Mouse (Mus musculus): ENCODE measurements around the gene Zfp426.
A peak's percentile ranks its signal among the peaks of the same experiment; 100 is the strongest.

The Zfp426 gene

DNA sequence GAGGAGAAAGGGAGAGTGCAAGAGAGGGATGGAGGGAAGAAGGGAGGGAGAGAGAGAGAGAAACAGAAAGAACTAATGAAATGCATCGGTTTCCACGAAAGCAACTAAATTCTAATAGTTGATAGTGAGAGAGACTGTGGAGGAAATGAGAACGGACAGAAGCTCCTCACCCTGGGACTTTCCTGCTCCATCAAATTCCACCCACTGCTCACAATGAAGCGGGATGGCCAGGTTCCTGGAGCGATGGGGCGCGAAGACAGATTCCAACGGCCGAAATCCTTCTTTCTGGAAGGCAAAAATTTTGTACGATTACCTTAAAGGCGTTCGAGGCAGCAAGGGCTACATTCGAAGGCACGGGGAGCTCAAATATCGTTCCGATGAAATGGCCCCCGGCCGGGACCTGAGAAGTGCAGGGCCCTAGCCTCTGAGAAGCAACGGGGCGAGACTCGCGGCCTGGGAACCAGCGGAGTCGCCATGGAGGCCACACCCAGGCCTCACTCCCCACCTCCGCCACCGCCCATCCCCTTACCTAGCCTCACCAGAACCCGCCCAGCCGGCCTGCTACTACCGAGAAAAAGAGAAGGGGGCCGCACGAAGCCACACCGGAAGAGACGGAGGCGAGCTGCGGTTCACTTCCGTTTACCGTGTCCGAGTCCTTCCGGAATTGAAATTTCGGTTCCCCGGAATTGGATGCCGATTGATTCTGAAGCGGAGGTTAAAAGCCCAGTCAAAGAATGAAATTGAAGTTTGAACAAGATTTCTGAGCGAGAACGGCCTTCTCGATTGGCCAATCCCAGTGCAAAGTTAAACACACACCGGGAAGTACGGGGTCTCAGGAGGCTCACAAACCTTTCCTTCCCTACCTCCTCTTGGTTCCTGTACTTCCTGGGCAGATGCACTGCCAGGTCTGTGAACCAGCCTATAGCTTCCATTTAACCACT lies 32.9 kb downstream of the Zfp426 start, which contains the start of gene Zfp26:
Gene Zfp26, minus strand, starts transcription at position 786 of the 941 bp plus-strand sequence.
- DNase-seq (ENCODE audit: inconsistent age in 2 of 2, low spot score in 1 of 2) = peak; percentile 85 to 96

DNA sequence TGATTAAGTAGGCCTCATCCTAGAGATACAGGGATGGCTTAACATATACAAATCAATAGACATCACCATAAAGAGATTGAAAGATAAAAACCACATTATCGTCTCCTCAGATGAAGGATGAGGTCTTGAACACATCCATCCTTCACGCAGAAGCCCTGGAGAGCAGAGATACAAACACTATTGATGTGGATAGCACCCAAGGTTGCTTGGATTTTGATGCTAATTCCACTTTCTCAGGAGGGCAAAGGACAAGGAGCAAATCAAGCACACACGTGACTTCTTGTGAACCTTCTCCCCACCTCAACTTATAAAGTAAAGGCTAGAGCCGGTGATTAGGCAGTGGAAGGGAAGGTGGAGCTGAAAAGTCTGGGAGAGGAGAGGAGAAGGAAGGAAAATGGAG lies 38.9 kb downstream of the Zfp426 start:
- DNase-seq (ENCODE audit: inconsistent age in 2 of 2, low spot score in 1 of 2) = no peak

DNA sequence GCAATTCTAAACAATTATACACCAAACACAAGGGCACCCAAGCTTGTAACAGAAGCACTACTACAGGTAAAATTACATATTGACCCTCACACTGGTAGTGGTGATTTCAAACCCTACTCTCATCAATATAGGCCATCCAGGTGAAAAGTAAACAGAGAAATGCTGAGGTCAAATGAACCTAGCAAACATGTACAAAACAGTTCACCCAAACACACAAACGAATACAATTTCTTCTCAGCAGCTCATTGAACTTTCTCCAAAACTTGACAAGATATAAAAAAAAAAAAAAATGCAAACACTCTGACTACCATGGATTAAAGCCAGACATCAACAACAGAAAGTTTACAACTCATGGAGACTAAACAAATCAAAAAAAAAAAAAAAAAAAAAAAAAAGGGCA lies 41.1 kb downstream of the Zfp426 start:
- DNase-seq (ENCODE audit: inconsistent age in 2 of 2, low spot score in 1 of 2) = no peak

DNA sequence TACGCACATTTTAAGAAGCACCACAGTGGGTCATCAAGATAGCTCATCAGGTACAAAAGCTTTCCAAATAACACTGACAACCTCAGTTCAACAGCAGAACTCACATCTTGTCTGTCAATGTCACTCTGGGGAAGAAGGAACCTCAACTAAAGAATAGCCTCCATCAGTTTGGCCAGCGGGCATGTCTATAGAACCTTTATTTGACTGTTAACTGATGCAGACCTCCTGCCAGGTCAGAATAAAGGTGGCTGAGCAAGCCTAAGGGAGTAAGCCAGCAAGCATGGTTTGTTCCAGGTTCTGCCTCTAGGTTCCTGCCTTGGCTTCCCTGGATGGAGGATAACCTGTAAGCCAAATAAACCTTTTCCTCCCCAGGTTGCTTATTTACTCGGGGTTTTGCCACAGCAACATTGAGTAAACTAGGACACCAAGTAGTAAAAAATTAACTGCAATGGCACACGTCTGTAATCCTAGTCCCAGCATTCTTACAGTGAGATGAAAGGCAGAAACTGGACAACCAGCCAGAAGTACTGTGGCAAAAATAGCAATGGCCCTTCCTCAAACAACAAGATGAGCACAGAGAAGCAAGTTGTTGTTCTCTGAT lies 49.3 kb downstream of the Zfp426 start:
- no peak for DNase-seq (ENCODE audit: inconsistent age in 2 of 2, low spot score in 1 of 2)

DNA sequence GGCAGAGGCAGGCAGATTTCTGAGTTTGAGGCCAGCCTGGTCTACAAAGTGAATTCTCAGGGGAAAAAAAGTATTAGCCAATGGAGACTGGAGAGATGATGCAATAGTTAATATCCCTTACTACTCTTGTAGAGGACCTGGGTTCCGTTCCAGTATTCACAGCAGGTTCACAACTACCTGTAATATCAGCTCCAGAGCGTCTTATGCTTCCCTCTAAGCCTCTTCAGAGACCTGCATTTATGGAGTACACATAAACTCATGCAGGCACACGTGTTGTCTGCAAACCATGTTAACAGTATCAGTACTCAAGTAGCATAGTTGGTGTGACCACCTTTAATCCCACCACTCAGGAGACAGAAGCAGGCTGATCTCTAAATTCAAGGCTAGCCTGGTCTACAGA lies 62.5 kb downstream of the Zfp426 start:
- DNase-seq (ENCODE audit: inconsistent age in 2 of 2, low spot score in 1 of 2) = no peak
